Mouse (Mus musculus) hindbrain, embryonic 12.5 days (tissue): Measurements from ENCODE around the gene Slc2a9. TPM values are rescaled to one million over a fixed set of nuclear protein-coding genes. Genes with fewer than 3 reads are reported as not detected.

Experiments used
- ATAC-seq: fragments of 200-750 bp; cut with Nextera tagmentation; 2 replicates; pipeline ENCODE4 v1.8.0; 2017; ENCODE audit warnings: moderate TSS enrichment; ENCODE audit not compliant: low FRiP score
- H3K27ac ChIP-seq: fragments of 300-500 bp; sonication (generic); 2 replicates; pipeline ENCODE4 v1.5.1; 2016; ENCODE audit warnings: mild to moderate bottlenecking
- H3K27me3 ChIP-seq: fragments of 300-500 bp; sonication (generic); 2 replicates; pipeline ENCODE4 v1.6.1; 2016; ENCODE audit warnings: mild to moderate bottlenecking
- H3K36me3 ChIP-seq: fragments of 300-500 bp; sonication (generic); 2 replicates; pipeline ENCODE4 v1.6.1; 2016; ENCODE audit warnings: mild to moderate bottlenecking
- H3K4me1 ChIP-seq: fragments of 300-500 bp; sonication (generic); 2 replicates; pipeline ENCODE4 v1.6.1; 2016
- H3K4me2 ChIP-seq: fragments of 300-500 bp; sonication (generic); replicated peaks from 2 replicates; pipeline ENCODE4 v1.6.1; 2016; ENCODE audit warnings: mild to moderate bottlenecking
- H3K4me3 ChIP-seq: fragments of 300-500 bp; sonication (generic); 2 replicates; pipeline ENCODE4 v1.5.1; 2016; ENCODE audit warnings: mild to moderate bottlenecking
- H3K9ac ChIP-seq: fragments of 300-500 bp; sonication (generic); 2 replicates; pipeline ENCODE4 v1.6.1; 2016; ENCODE audit warnings: mild to moderate bottlenecking, moderate library complexity
- H3K9me3 ChIP-seq: fragments of 300-500 bp; sonication (generic); replicated peaks from 2 replicates; pipeline ENCODE4 v1.6.1; 2016; ENCODE audit warnings: mild to moderate bottlenecking
- WGBS: fragments of 180-500 bp; shearing (Covaris S2); methylation state at CpG from one replicate; pipeline ENCODE4 v1.1.7; 2016; 5-methylcytosine and 5-hydroxymethylcytosine counted together
- polyA plus RNA-seq: library from polyadenylated mRNA; unstranded; fragments of >200 nt; fragmentation: Nextera tagmentation; extraction: Ambion mirVana; gene quantifications from 2 replicates; pipeline ENCODE4 v1.2.1, GENCODE M21; 2016

The Slc2a9 gene
- polyA plus RNA-seq, 1 experiment from 2014 or later = 0.15 TPM

DNA sequence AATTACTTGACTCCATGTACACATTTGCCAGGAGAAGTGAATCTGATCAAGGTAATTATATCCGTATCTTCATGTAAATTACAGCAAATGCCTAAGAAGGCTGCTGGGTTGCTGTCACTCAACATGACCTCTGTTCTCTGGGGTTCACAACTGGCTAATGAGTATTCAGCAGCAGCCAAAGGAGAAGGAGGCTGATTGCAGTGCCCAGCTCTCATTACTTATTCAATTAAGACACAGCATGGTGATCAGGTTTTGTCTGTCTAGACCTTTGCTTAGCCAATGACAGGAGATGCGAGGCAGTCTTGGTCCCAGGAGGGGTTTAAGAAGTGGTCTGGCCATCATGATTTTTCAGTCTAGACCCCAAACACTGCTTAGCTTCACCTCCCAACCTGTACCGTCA, 159.8 kb downstream of the Slc2a9 start:
- no peak overlapping the region for H3K4me2 ChIP-seq
- no peak overlapping the region for H3K4me3 ChIP-seq
- 57% methylated on average over 3 of the region's 3 CpGs for WGBS
- no peaks in the 10 kb centered on the region for H3K27me3 ChIP-seq
- H3K9ac ChIP-seq = no peak overlapping the region
- no peak for ATAC-seq
- H3K9me3 ChIP-seq = no peaks in the 10 kb centered on the region
- H3K4me1 ChIP-seq = no peaks in the 10 kb centered on the region
- H3K27ac ChIP-seq = no peak overlapping the region
- no peaks in the 10 kb centered on the region for H3K36me3 ChIP-seq

DNA sequence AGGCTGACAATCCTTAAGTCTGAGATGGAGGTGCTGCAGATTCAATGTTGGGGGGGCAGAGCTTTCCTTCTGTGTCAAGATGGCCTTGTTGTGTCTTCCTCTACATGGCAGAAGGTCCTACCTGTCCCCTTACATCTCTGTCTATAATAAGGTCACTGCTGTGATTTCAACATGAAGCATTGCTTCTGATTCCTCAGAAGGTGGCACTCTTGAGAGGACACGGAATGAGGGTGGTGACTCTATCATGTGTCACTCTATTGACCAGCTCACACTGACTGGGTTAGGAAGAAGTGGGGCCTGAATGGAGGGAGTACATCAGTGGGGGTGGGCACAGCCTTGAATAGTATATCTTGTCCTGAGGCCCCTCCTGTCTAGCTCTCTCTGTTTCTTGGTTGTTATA, 168.4 kb downstream of the Slc2a9 start:
- Histone ChIP-seq H3K9ac (no peak overlapping the region), H3K27ac (no peak overlapping the region), H3K4me2 (no peak overlapping the region), H3K4me1 (no peaks in the 10 kb centered on the region), H3K4me3 (no peak overlapping the region), H3K9me3 (no peaks in the 10 kb centered on the region), H3K36me3 (no peaks in the 10 kb centered on the region), H3K27me3 (no peaks in the 10 kb centered on the region)
- no peak for ATAC-seq
- WGBS = 42% methylated on average over 1 of the region's 1 CpGs

DNA sequence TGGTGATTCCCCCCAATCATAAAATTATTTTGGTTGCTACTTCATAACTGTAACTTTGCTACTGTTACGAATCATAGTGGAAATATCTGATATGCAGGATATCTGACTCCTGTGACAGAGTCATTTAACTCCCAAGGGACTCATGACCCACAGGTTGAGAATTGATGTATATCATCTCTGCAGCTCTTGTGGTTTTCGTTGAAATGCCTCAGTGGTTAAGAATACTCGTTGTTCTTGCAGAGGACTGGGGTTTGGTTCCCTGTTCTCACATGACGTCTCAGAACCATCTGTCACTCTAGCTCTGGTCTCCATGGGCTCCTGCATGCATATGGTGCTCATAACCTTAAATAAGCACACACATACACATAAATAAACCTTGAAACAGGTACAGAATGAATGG, 169.6 kb downstream of the Slc2a9 start:
- Histone ChIP-seq H3K27ac (no peak overlapping the region), H3K9ac (no peak overlapping the region), H3K4me3 (no peak overlapping the region), H3K4me2 (no peak overlapping the region), H3K9me3 (no peaks in the 10 kb centered on the region), H3K27me3 (no peaks in the 10 kb centered on the region), H3K4me1 (no peaks in the 10 kb centered on the region), H3K36me3 (no peaks in the 10 kb centered on the region)
- no peak for ATAC-seq
- 79% methylated on average over 4 of the region's 4 CpGs for WGBS

DNA sequence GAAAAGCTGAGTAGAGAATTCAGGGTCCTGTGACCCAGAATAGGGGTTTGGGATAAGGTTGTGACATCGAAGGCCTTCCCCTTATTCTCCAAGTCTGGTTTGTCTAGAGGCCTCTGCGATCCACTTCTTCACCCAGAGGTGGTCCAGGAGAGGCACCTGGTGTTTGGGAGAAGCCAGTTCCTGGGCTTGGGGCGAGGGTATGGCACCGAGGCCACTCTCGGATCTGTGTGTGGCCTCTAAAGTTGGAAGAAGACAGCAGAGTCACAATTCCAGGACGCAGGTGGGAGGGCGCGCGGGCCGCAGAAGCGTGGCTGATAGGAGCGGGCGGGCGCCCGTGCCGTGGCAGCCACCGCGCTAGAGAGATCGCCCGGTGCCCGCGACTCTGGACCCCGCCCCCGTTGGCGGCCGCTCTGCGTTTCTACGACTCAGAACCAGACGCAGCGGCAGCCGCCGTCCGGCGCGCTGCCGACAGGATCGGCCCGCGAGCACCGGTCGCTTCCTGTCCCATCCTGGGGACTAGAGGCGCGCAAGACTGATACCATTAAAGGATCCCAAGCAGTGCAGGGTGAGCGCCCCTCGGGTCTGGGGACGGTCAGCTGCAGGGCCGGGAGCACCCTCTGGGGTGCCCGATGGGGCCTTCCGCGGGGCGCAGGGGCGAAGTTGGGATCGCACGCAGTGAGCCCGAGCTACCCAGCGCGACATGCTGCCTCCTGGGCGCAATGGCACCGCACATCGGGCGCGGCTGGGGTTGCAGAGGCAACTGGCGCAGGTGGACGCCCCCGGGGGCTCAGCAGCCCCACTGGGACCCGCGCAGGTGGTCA, 183.8 kb downstream of the Slc2a9 start, which contains the start of gene Drd5:
Drd5 (plus strand) TSS at position 402 of the 821 bp plus-strand sequence.
- Histone ChIP-seq H3K27ac (no peak within 1 kb of the TSS), H3K4me2 (peak within 1 kb of the TSS; percentile 78), H3K27me3 (peaks cover 57% of the 10 kb centered on the region), H3K4me3 (peak within 1 kb of the TSS; percentile 47), H3K9me3 (no peaks in the 10 kb centered on the region), H3K36me3 (no peaks in the 10 kb centered on the region), H3K4me1 (peaks cover 9% of the 10 kb centered on the region), H3K9ac (peak within 1 kb of the TSS; percentile 53)
- ATAC-seq = peak; percentile 64
- WGBS = 2% methylated on average over 66 of the region's 67 CpGs

DNA sequence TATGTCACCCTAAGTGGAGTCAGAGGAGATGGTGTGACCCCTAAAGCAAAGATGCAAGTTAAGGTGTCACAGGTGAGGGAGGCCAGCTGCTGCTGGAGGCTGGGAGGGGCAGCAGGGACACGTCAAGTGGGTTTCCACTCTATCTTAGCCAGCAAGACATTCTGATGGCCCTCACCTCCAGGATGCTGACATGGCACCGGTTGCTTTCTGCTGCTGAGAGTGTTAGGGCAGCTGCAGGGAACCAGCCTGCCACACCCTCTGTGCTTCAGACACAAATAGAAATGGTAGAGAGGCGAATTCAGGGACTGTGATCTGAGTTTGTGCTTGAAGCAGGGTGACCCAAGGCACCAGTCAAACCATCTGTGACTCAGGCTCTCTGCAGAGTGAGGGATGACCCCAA, 193.1 kb downstream of the Slc2a9 start:
- H3K4me2 ChIP-seq = no peak overlapping the region
- H3K27me3 ChIP-seq = peaks cover 14% of the 10 kb centered on the region; the same call in 1 of the 2 replicates
- H3K4me1 ChIP-seq = no peaks in the 10 kb centered on the region
- WGBS = 75% methylated on average over 3 of the region's 3 CpGs
- H3K9me3 ChIP-seq = no peaks in the 10 kb centered on the region
- H3K4me3 ChIP-seq = no peak overlapping the region
- H3K36me3 ChIP-seq = no peaks in the 10 kb centered on the region
- ATAC-seq = no peak
- no peak overlapping the region for H3K9ac ChIP-seq
- no peak overlapping the region for H3K27ac ChIP-seq

DNA sequence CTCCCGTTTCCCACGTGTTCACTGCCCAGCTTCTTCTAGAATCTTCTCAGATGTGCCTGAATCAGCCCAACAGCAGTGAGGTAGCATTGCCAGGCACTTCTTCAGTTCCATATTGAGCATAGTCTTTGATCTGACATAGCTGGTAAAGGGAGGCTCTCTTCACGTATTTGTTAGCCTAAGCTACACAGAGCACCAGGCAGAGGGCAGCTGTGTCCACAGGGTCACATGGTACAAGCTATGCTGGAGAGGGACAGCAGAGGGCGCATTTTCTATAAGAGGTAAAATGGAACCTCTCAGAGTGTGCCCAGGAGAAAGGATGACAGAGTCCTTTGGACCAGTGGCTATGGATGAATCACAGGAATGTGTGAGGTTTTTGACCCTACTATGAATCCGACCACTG, 194.1 kb downstream of the Slc2a9 start:
- Histone ChIP-seq H3K4me3 (no peak overlapping the region), H3K9ac (no peak overlapping the region), H3K4me2 (no peak overlapping the region), H3K27me3 (peaks cover 14% of the 10 kb centered on the region; the same call in 1 of the 2 replicates), H3K27ac (no peak overlapping the region), H3K9me3 (no peaks in the 10 kb centered on the region), H3K4me1 (no peaks in the 10 kb centered on the region), H3K36me3 (no peaks in the 10 kb centered on the region)
- ATAC-seq = peak; percentile 27; the same call in 1 of the 2 replicates
- 46% methylated on average over 5 of the region's 5 CpGs for WGBS

DNA sequence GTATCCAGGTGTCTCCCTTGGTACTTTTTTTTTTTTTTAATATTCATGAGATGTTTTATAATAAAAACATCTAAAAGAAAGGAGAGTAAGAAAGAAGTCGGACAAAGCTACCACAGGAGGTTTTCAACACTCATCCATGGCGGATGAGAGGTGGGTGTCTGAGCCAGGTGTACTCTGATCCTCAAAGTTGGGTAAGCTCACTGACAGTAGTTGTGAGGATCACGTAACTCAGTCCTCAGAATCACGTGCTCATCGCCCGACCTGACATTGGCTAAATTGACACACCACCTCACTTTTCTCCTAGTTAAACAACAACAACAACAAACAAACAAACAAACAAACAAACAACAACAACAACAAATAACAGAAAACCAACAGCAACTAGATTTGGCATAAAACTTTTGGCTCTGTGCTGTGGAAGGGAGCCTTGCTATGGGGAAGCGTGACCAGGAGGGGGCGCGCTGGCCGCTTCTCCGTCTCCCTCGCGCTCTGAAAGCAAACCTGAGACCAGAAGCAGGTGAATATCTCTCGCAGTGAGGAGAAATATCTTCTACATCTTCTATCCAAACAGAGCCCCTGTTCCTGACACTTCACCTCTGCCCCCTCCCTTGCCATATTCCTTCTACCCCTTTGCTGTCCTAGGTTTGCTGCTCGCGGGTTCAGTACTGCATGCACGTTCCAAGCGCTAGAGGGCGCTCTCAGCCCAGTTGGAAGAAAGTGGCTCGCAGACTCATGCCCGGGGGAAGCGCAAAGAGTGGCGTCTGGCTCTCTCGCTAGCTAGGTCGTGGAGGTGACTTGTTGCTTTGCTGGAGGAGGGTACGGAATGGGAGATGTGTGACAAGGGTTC, 195.5 kb downstream of the Slc2a9 start:
- Histone ChIP-seq H3K4me3 (peak overlapping the region; percentile 36), H3K9ac (peak overlapping the region; percentile 10; the same call in 1 of the 2 replicates), H3K27me3 (peaks cover 14% of the 10 kb centered on the region; the same call in 1 of the 2 replicates), H3K4me1 (no peaks in the 10 kb centered on the region), H3K4me2 (peak overlapping the region; percentile 66), H3K36me3 (no peaks in the 10 kb centered on the region), H3K9me3 (no peaks in the 10 kb centered on the region), H3K27ac (no peak overlapping the region)
- peak; percentile 85 for ATAC-seq
- WGBS = 10% methylated on average over 26 of the region's 26 CpGs

DNA sequence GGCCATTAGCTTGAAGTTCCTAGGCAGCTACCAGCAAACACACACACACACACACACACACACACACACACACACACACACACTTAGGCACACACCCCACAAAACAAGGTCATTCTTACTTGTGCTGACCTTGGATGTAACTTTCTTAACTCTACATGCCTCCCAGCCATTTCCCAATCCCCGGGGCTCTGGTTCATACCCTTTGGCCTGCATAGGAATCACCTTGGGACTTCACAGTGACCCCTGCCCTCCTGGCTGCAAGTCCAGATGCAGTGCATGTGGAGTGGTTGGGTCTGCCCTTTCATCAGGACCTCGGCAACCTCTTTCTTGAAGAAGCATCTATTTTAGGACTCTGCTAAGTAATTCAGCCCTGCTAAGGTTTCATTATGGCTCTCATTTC, 197.7 kb downstream of the Slc2a9 start:
- Histone ChIP-seq H3K4me3 (no peak overlapping the region), H3K4me1 (no peaks in the 10 kb centered on the region), H3K9me3 (no peaks in the 10 kb centered on the region), H3K9ac (no peak overlapping the region), H3K4me2 (no peak overlapping the region), H3K36me3 (no peaks in the 10 kb centered on the region), H3K27ac (no peak overlapping the region), H3K27me3 (peaks cover 14% of the 10 kb centered on the region; the same call in 1 of the 2 replicates)
- ATAC-seq = no peak
- 70% methylated on average over 2 of the region's 2 CpGs for WGBS

DNA sequence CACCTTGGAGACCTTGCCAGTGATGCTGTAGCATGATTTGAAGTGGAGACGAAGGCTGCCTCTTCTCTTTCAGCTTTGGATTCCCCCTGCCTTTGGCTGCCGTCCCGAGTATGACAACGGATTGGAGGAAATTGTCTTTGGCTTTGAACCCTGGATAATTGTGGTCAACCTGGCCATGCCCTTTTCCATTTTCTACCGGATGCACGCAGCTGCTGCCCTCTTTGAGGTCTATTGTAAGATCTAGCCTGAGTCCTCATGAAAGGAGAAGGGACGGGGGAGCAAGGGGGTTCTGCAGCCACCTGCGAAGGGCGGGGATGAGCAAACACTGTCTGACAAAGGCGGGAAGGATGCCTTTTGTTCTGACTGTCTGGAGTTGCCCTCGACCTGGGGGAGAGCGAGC, 200.3 kb downstream of the Slc2a9 start:
- no peaks in the 10 kb centered on the region for H3K36me3 ChIP-seq
- 28% methylated on average over 12 of the region's 12 CpGs for WGBS
- no peak overlapping the region for H3K4me3 ChIP-seq
- no peak overlapping the region for H3K9ac ChIP-seq
- no peaks in the 10 kb centered on the region for H3K9me3 ChIP-seq
- no peaks in the 10 kb centered on the region for H3K27me3 ChIP-seq
- no peak for ATAC-seq
- H3K27ac ChIP-seq = no peak overlapping the region
- H3K4me2 ChIP-seq = no peak overlapping the region
- no peaks in the 10 kb centered on the region for H3K4me1 ChIP-seq

DNA sequence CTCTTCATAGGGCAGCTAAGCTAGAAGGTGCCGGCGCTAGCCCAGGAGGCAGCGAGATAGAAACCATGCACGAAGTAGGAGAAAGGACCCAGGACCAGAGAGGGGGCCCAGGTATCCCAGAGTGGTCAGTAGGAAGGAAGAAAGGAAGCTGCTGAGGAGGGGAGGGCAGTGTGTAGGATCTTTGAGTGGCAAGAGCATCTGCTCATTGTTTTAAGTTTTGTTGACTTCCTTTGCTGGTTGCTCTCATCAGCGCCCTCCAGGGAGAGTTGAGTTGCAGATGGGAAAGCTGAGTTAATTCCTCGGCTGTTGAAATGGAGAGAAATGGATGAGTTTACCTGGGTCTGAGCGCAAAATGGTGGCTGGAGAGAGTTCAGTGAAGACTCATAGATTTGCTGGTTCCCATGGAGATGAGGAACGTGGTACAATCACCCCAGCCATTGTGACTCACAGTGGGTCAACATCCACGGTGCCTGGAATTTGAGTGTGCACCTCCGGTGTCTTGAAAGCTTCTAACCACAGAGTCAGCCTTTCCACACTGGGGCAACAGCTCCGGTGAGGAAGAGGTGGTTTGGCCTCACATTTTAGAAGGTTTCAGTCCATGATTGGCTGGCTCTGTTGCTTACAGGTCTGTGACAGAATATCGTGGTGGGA, 201.1 kb downstream of the Slc2a9 start:
- Histone ChIP-seq H3K4me2 (no peak overlapping the region), H3K4me1 (no peaks in the 10 kb centered on the region), H3K27me3 (no peaks in the 10 kb centered on the region), H3K4me3 (no peak overlapping the region), H3K9me3 (no peaks in the 10 kb centered on the region), H3K36me3 (no peaks in the 10 kb centered on the region), H3K9ac (no peak overlapping the region), H3K27ac (no peak overlapping the region)
- no peak for ATAC-seq
- WGBS = 83% methylated on average over 12 of the region's 12 CpGs
